Comparison of ENCODE assay signal across 28 mouse cellular contexts in the genomic region with DNA sequence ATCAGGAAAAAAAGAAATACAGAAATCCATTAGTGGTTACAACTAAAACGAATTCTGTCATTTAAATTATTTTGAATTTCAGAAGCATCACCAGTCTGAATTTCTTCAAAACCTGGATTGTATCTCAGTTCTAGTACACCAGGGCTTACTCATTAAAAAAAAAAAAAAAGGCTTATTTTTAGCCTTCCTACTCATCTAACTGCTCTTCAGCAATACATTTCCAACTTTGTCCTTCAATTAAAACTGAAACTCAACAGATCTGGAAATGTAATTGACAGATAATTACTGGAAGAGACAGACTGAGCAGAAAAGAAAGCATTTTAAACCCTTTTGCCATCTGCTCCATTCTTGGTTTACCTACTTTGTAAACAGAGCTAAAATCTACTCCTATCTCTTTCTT.
"Had no signal": no experiment of that assay in that cellular context is flagged by ENCODE, and none has a peak within 500 bp of the region (broad histone marks: within the 10 kb centered on the region; RNA-seq: fewer than 3 reads in every experiment).

No protein-coding gene starts in this region.

- H3K36me3 ChIP-seq: hindbrain, embryonic 12.5 days; intestine, embryonic 15.5 days had no signal

- H3K9ac ChIP-seq: heart, embryonic 12.5 days; hindbrain, embryonic 12.5 days; hindbrain, embryonic 14.5 days; intestine, embryonic 15.5 days; limb, embryonic 12.5 days; liver, embryonic 13.5 days; liver, embryonic 15.5 days; liver, postnatal 0 days had no signal

- H3K4me2 ChIP-seq: heart, embryonic 12.5 days; hindbrain, embryonic 12.5 days; hindbrain, embryonic 14.5 days; intestine, embryonic 15.5 days; limb, embryonic 12.5 days; liver, embryonic 11.5 days; liver, embryonic 13.5 days; liver, embryonic 15.5 days had no signal

- H3K4me3 ChIP-seq: heart, embryonic 10.5 days; heart, embryonic 12.5 days; hindbrain, embryonic 10.5 days; hindbrain, embryonic 12.5 days; intestine, embryonic 15.5 days; layer of hippocampus, adult 2 months; left cerebral cortex, adult 2 months; limb, embryonic 10.5 days; limb, embryonic 12.5 days; liver, embryonic 13.5 days; liver, embryonic 15.5 days had no signal

- H3K27ac ChIP-seq: heart, embryonic 10.5 days; hindbrain, embryonic 10.5 days; hindbrain, embryonic 12.5 days; hindbrain, embryonic 14.5 days; intestine, embryonic 15.5 days; layer of hippocampus, adult 2 months; left cerebral cortex, adult 2 months; limb, embryonic 10.5 days; limb, embryonic 12.5 days; liver, embryonic 13.5 days; liver, embryonic 15.5 days had no signal

- H3K9me3 ChIP-seq: heart, embryonic 10.5 days; heart, embryonic 12.5 days; hindbrain, embryonic 10.5 days; hindbrain, embryonic 12.5 days; intestine, embryonic 15.5 days; limb, embryonic 10.5 days; limb, embryonic 12.5 days; liver, embryonic 13.5 days; liver, embryonic 15.5 days had no signal

- H3K4me1 ChIP-seq: heart, embryonic 10.5 days; heart, embryonic 12.5 days; hindbrain, embryonic 10.5 days; hindbrain, embryonic 12.5 days; intestine, embryonic 15.5 days; limb, embryonic 10.5 days; limb, embryonic 12.5 days; liver, embryonic 15.5 days had no signal

- ATAC-seq: hindbrain, embryonic 16.5 days; inflammation-experienced regulatory T-cells, adult 6 months; intestine, embryonic 15.5 days; intestine, postnatal 0 days; liver, postnatal 0 days had no signal

- DNase-seq: gastrocnemius, postnatal 10 days; gastrocnemius, postnatal 25 days; heart, adult 18-20 months; heart, postnatal 10 days; heart, postnatal 4 days; kidney, adult 18-20 months; kidney, adult 8-10 months; kidney, postnatal 10 days; kidney, postnatal 25 days; kidney, postnatal 4 days; liver; liver, embryonic 13.5 days; liver, postnatal 0 days had no signal

- H3K27me3 ChIP-seq: heart, embryonic 12.5 days; hindbrain, embryonic 12.5 days; intestine, embryonic 15.5 days; limb, embryonic 12.5 days; liver, embryonic 13.5 days; liver, embryonic 15.5 days had no signal
